In genomic region chr1:155062057-155062456, GRCm38 (mm10) we compare ENCODE assay signal across 28 mouse cellular contexts. TPM values are rescaled to one million over a fixed set of nuclear protein-coding genes. Genes with fewer than 3 reads are reported as not detected.
A peak's percentile ranks its signal among the peaks of the same experiment; 100 is the strongest.
DNase-seq lines count a peak whose midpoint lies in the region; ATAC-seq and TF ChIP-seq lines count a peak whose summit lies in the region.
"Had no signal": no experiment of that assay in that cellular context is flagged by ENCODE, and none has a peak within 500 bp of the region (broad histone marks: within the 10 kb centered on the region; RNA-seq: fewer than 3 reads in every experiment).

No protein-coding gene starts in this region.

- H3K9ac ChIP-seq in heart, embryonic 11.5 days (ENCODE audit: low read depth, low read length): no peak overlapping the region
- H3K9ac ChIP-seq in neural tube, embryonic 13.5 days: no peak overlapping the region
- no peak overlapping the region for H3K9ac ChIP-seq in neural tube, embryonic 15.5 days (replicated peaks)
- H3K9ac ChIP-seq: limb, embryonic 15.5 days; liver, embryonic 13.5 days; neural tube, embryonic 12.5 days; stomach, embryonic 15.5 days had no signal

- no peak overlapping the region for H3K4me2 ChIP-seq in heart, embryonic 11.5 days
- no peak overlapping the region for H3K4me2 ChIP-seq in neural tube, embryonic 13.5 days
- H3K4me2 ChIP-seq in neural tube, embryonic 15.5 days: no peak overlapping the region
- H3K4me2 ChIP-seq: limb, embryonic 15.5 days; liver, embryonic 13.5 days; midbrain, embryonic 11.5 days; neural tube, embryonic 12.5 days; stomach, embryonic 15.5 days had no signal

- peak overlapping the region; percentile 32 for H3K27ac ChIP-seq in heart, embryonic 10.5 days
- no peak overlapping the region for H3K27ac ChIP-seq in heart, embryonic 11.5 days (ENCODE audit: low read depth, low read length)
- peak overlapping the region; percentile 42 for H3K27ac ChIP-seq in neural tube, embryonic 13.5 days (replicated peaks)
- no peak overlapping the region for H3K27ac ChIP-seq in neural tube, embryonic 15.5 days (replicated peaks)
- H3K27ac ChIP-seq in bone marrow, adult 2 months (ENCODE audit: control insufficient read depth, insufficient read depth, low read depth, low read length, poor library complexity): peak overlapping the region; percentile 39
- no peak overlapping the region for H3K27ac ChIP-seq in layer of hippocampus, adult 2 months
- H3K27ac ChIP-seq: kidney, postnatal 0 days; limb, embryonic 15.5 days; liver, embryonic 13.5 days; neural tube, embryonic 12.5 days; stomach, embryonic 15.5 days had no signal

- peaks cover 69% of the 10 kb centered on the region for H3K4me1 ChIP-seq in heart, embryonic 10.5 days
- H3K4me1 ChIP-seq in heart, embryonic 11.5 days (ENCODE audit: control insufficient read depth, insufficient read depth, low read length): peaks cover 25% of the 10 kb centered on the region
- H3K4me1 ChIP-seq in neural tube, embryonic 13.5 days (replicated peaks): peaks cover 51% of the 10 kb centered on the region
- H3K4me1 ChIP-seq in neural tube, embryonic 15.5 days: peaks cover 26% of the 10 kb centered on the region
- H3K4me1 ChIP-seq in bone marrow, adult 2 months (ENCODE audit: control insufficient read depth, insufficient read depth, low read length): peaks cover 26% of the 10 kb centered on the region

- no peaks in the 10 kb centered on the region for H3K9me3 ChIP-seq in heart, embryonic 10.5 days
- no peaks in the 10 kb centered on the region for H3K9me3 ChIP-seq in heart, embryonic 11.5 days (replicated peaks; ENCODE audit: control insufficient read depth, low read length)
- no peaks in the 10 kb centered on the region for H3K9me3 ChIP-seq in neural tube, embryonic 13.5 days
- no peaks in the 10 kb centered on the region for H3K9me3 ChIP-seq in neural tube, embryonic 15.5 days (replicated peaks)
- H3K9me3 ChIP-seq: limb, embryonic 10.5 days; limb, embryonic 15.5 days; liver, embryonic 13.5 days; neural tube, embryonic 12.5 days; stomach, embryonic 15.5 days had no signal

- no peak for TF ChIP-seq POLR2A in bone marrow, adult 2 months (IDR thresholded peaks at IDR 0.05; ENCODE audit: borderline replicate concordance, control insufficient read depth, low read depth, low read length)

- no peak for ATAC-seq in heart, embryonic 11.5 days (replicated peaks; ENCODE audit: insufficient number of reproducible peaks, low FRiP score, low TSS enrichment)
- no peak for ATAC-seq in neural tube, embryonic 13.5 days (ENCODE audit: low read depth)
- ATAC-seq in neural tube, embryonic 15.5 days (ENCODE audit: low FRiP score): no peak
- peak; percentile 41 for ATAC-seq in monocyte, adult 5-6 weeks (replicated peaks; ENCODE audit: insufficient number of reproducible peaks, low FRiP score, low TSS enrichment, poor library complexity, severe bottlenecking)
- ATAC-seq in CD4-positive, CD25-positive, alpha-beta regulatory T cell, adult 4 months: no peak
- ATAC-seq: activated CD4-positive, CD25-positive, alpha-beta regulatory T cell, adult 4 months; intestine, embryonic 16.5 days had no signal

- peaks cover 4% of the 10 kb centered on the region; the same call in 1 of the 2 replicates for H3K27me3 ChIP-seq in heart, embryonic 10.5 days (ENCODE audit: insufficient read depth, poor library complexity, severe bottlenecking)
- H3K27me3 ChIP-seq in heart, embryonic 11.5 days (ENCODE audit: control insufficient read depth, insufficient read depth, low read length): no peaks in the 10 kb centered on the region
- no peaks in the 10 kb centered on the region for H3K27me3 ChIP-seq in neural tube, embryonic 13.5 days
- no peaks in the 10 kb centered on the region for H3K27me3 ChIP-seq in neural tube, embryonic 15.5 days (replicated peaks)
- H3K27me3 ChIP-seq: limb, embryonic 15.5 days; neural tube, embryonic 12.5 days; stomach, embryonic 15.5 days had no signal

- DNase-seq in heart, embryonic 10.5 days (ENCODE audit: low spot score): no peak
- no peak for DNase-seq in layer of hippocampus, adult 2 months (ENCODE audit: low spot score in 2 of 2)
- DNase-seq: adrenal gland, adult 8-10 months; cerebellum, adult 9-10 months; heart, postnatal 36 days; kidney, adult 8-10 months; kidney, postnatal 4 days; liver, embryonic 13.5 days; lung, adult 18-20 months; lung, postnatal 14 days; right cerebral cortex, postnatal 25 days; thymus, postnatal 25 days had no signal

- WGBS in heart, embryonic 10.5 days: 87% methylated on average over 7 of the region's 7 CpGs
- WGBS in heart, embryonic 11.5 days (ENCODE audit: insufficient replicate concordance): 79% methylated on average over 7 of the region's 7 CpGs
- 89% methylated on average over 7 of the region's 7 CpGs for WGBS in neural tube, embryonic 13.5 days
- 91% methylated on average over 7 of the region's 7 CpGs for WGBS in neural tube, embryonic 15.5 days
- WGBS in bone marrow, adult 2 months: 27% methylated on average over 7 of the region's 7 CpGs

- H3K36me3 ChIP-seq in heart, embryonic 10.5 days: no peaks in the 10 kb centered on the region
- H3K36me3 ChIP-seq in heart, embryonic 11.5 days (ENCODE audit: control insufficient read depth, insufficient read depth, low read length): no peaks in the 10 kb centered on the region
- H3K36me3 ChIP-seq in neural tube, embryonic 13.5 days: no peaks in the 10 kb centered on the region
- no peaks in the 10 kb centered on the region for H3K36me3 ChIP-seq in neural tube, embryonic 15.5 days
- H3K36me3 ChIP-seq: limb, embryonic 10.5 days; limb, embryonic 15.5 days; liver, embryonic 13.5 days; neural tube, embryonic 12.5 days; stomach, embryonic 15.5 days had no signal

- no peak for TF ChIP-seq CTCF in bone marrow, adult 2 months (IDR thresholded peaks at IDR 0.05; ENCODE audit: control insufficient read depth, insufficient read depth, low read length)
- no peak for TF ChIP-seq CTCF in layer of hippocampus, adult 2 months (conservative IDR thresholded peaks at IDR 0.05)

- H3K4me3 ChIP-seq in heart, embryonic 10.5 days: no peak overlapping the region
- no peak overlapping the region for H3K4me3 ChIP-seq in heart, embryonic 11.5 days (ENCODE audit: low read depth, low read length)
- H3K4me3 ChIP-seq in neural tube, embryonic 13.5 days: no peak overlapping the region
- H3K4me3 ChIP-seq in neural tube, embryonic 15.5 days (replicated peaks): no peak overlapping the region
- no peak overlapping the region for H3K4me3 ChIP-seq in bone marrow, adult 2 months (replicated peaks; ENCODE audit: control insufficient read depth, low read depth, low read length)
- no peak overlapping the region for H3K4me3 ChIP-seq in layer of hippocampus, adult 2 months
- H3K4me3 ChIP-seq: erythroblast, embryonic 14.5 days; limb, embryonic 10.5 days; limb, embryonic 15.5 days; liver, embryonic 13.5 days; myocyte; neural tube, embryonic 12.5 days; stomach, embryonic 15.5 days had no signal

RNA-seq across cellular contexts. Expression of gene Ier5, which starts 37.4 kb away (rescaled TPM):
- 3.4 and 8.6 TPM in 2 replicates for polyA plus RNA-seq in heart, embryonic 10.5 days (2016; fragmentation: Nextera tagmentation; extraction: Ambion mirVana)
- 7.3 and 7.7 TPM in 2 replicates for polyA plus RNA-seq in heart, embryonic 11.5 days (2014; fragmentation: Nextera tagmentation; extraction: Ambion mirVana)
- 7.5 and 7.9 TPM in 2 replicates for polyA plus RNA-seq in neural tube, embryonic 13.5 days (2015; fragmentation: Nextera tagmentation; extraction: Ambion mirVana)
- 3.9 and 4.8 TPM in 2 replicates for polyA plus RNA-seq in neural tube, embryonic 15.5 days (2015; fragmentation: Nextera tagmentation; extraction: Ambion mirVana)
- polyA plus RNA-seq in bone marrow, adult 2 months (2011; ENCODE audit: insufficient read depth, insufficient read length, low replicate concordance, missing spikeins): 10.4 and 18.8 TPM in 2 replicates
- 118 to 240 TPM (median 139 TPM) in 3 replicates for total RNA-seq in monocyte, adult 5-6 weeks (2017)
- 10 to 100 TPM; 26.5 to 28.1 TPM for total RNA-seq in layer of hippocampus, adult 2 months (2021)
- polyA plus RNA-seq in CD4-positive, CD25-positive, alpha-beta regulatory T cell, adult 4 months (2017; shearing (Covaris generic)): 10 to 100 TPM in 1 of 2 experiments, 1 to 10 TPM in 1; 4.9 to 12.6 TPM

Comparison
In these comparisons a context has a peak if more than half of its experiments do, and no peak if none do; other contexts are left out.
1. H3K27ac ChIP-seq: peak in heart, embryonic 10.5 days (single experiment), neural tube, embryonic 13.5 days (single experiment) and bone marrow, adult 2 months (single experiment); none in heart, embryonic 11.5 days (single experiment), neural tube, embryonic 15.5 days (single experiment) and layer of hippocampus, adult 2 months (single experiment).